Mouse (Mus musculus) limb, embryonic 14.5 days (tissue): ENCODE results near the gene Ttc27. TPM values are rescaled to one million over a fixed set of nuclear protein-coding genes. Genes with fewer than 3 reads are reported as not detected.

Source experiments
- ATAC-seq: fragments of 200-750 bp; cut with Nextera tagmentation; 2 replicates; pipeline ENCODE4 v1.8.0; 2017; ENCODE audit warnings: low read depth, moderate number of reproducible peaks, moderate TSS enrichment; ENCODE audit not compliant: low FRiP score
- DNase-seq: peaks from one replicate; pipeline ENCODE4 v3.0.0-alpha.2; 2015; ENCODE audit warnings: low spot score
- H3K27ac ChIP-seq: fragments of 300-500 bp; sonication (generic); replicated peaks from 2 replicates; pipeline ENCODE4 v1.5.1; 2014; ENCODE audit warnings: low read depth, mild to moderate bottlenecking, low read length, moderate library complexity, mixed read lengths
- H3K27me3 ChIP-seq: fragments of 300-500 bp; sonication (generic); 2 replicates; pipeline ENCODE4 v1.6.1; 2014; ENCODE audit warnings: low read length, mixed read lengths; ENCODE audit not compliant: control insufficient read depth, insufficient read depth
- H3K36me3 ChIP-seq: fragments of 300-500 bp; sonication (generic); 2 replicates; pipeline ENCODE4 v1.6.1; 2014; ENCODE audit warnings: mild to moderate bottlenecking, low read length, moderate library complexity, mixed read lengths; ENCODE audit not compliant: control insufficient read depth, insufficient read depth
- H3K4me1 ChIP-seq: fragments of 300-500 bp; sonication (generic); 2 replicates; pipeline ENCODE4 v1.6.1; 2014; ENCODE audit warnings: antibody characterized with exemption, low read length, mixed read lengths; ENCODE audit not compliant: control insufficient read depth, insufficient read depth
- H3K4me2 ChIP-seq: fragments of 300-500 bp; sonication (generic); replicated peaks from 2 replicates; pipeline ENCODE4 v1.6.1; 2014; ENCODE audit warnings: low read depth, mild to moderate bottlenecking, low read length, moderate library complexity; ENCODE audit not compliant: severe bottlenecking
- H3K4me3 ChIP-seq: fragments of 300-500 bp; sonication (generic); replicated peaks from 2 replicates; pipeline ENCODE4 v1.5.1; 2014; ENCODE audit warnings: low read length
- H3K9ac ChIP-seq: fragments of 300-500 bp; sonication (generic); 2 replicates; pipeline ENCODE4 v1.6.1; 2014; ENCODE audit warnings: mild to moderate bottlenecking, low read depth, low read length, moderate library complexity; ENCODE audit not compliant: severe bottlenecking
- H3K9me3 ChIP-seq: fragments of 300-500 bp; sonication (generic); 2 replicates; pipeline ENCODE4 v1.6.1; 2016; ENCODE audit warnings: low read length; ENCODE audit not compliant: control insufficient read depth
- POLR2A ChIP-seq: fragments of 200-500 bp; IDR thresholded peaks from 2 replicates; pipeline ENCODE4 v1.8.0; 2012; ENCODE audit warnings: inconsistent platforms, mild to moderate bottlenecking, moderate library complexity, borderline replicate concordance; ENCODE audit not compliant: insufficient read depth, insufficient read length; ENCODE audit errors: extremely low read depth
- WGBS: fragments of 180-500 bp; shearing (Covaris S2); extraction: QIAGEN DNeasy Blood & Tissue Kit; methylation state at CpG from one replicate; pipeline ENCODE4 v1.1.7; 2014; 5-methylcytosine and 5-hydroxymethylcytosine counted together
- polyA plus RNA-seq, 2 experiments: library from polyadenylated mRNA; depleted of rRNA in 1 of 2; stranded (reverse) in 1 of 2; unstranded in 1 of 2; fragments of >200 nt; fragmentation: Nextera tagmentation in 1 of 2; extraction: Ambion mirVana in 1 of 2; gene quantifications; 2 replicates each; pipeline versions ENCODE4 v1.2.1 to v1.2.3; 2012 to 2014

The Ttc27 gene
- polyA plus RNA-seq, 2 experiments, result 17.5 to 24.4 TPM

DNA sequence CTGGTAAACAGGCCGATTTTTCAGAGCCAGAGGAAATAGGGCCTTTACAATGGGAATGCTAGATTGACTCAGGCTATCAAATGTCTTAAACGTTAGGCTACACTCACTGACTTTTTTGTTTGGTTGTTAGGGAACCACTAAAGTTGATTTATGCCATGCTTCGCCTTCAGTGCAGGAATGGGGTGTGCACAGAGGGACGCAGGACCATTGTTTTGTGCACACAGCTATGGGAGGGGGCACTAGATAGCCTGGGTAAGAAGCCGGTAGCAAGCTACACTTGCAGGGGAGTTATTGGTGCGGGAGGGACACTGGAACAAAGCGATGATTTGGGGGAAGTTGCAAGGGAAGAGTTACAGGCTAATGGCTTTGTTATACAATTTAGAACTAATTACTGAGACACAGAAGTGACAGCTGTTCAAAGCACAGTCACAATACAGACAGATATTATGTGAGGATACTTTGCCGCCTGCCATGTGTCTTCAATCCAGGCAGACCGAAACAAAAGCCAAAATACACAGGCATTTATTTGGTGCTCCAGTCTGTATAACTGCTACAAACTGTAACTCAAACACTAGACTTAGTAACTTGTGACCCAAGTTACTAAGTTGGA, 86.9 kb downstream of the Ttc27 start:
- no peak overlapping the region for H3K27ac ChIP-seq
- TF ChIP-seq POLR2A, result no peak
- ATAC-seq (no peak), DNase-seq (no peak)
- no peak overlapping the region for H3K4me2 ChIP-seq
- no peaks in the 10 kb centered on the region for H3K27me3 ChIP-seq
- H3K4me3 ChIP-seq, result no peak overlapping the region
- H3K9me3 ChIP-seq, result no peaks in the 10 kb centered on the region
- 45% methylated on average over 9 of the region's 9 CpGs for WGBS
- peaks cover 9% of the 10 kb centered on the region for H3K4me1 ChIP-seq
- H3K36me3 ChIP-seq, result no peaks in the 10 kb centered on the region
- no peak overlapping the region for H3K9ac ChIP-seq

DNA sequence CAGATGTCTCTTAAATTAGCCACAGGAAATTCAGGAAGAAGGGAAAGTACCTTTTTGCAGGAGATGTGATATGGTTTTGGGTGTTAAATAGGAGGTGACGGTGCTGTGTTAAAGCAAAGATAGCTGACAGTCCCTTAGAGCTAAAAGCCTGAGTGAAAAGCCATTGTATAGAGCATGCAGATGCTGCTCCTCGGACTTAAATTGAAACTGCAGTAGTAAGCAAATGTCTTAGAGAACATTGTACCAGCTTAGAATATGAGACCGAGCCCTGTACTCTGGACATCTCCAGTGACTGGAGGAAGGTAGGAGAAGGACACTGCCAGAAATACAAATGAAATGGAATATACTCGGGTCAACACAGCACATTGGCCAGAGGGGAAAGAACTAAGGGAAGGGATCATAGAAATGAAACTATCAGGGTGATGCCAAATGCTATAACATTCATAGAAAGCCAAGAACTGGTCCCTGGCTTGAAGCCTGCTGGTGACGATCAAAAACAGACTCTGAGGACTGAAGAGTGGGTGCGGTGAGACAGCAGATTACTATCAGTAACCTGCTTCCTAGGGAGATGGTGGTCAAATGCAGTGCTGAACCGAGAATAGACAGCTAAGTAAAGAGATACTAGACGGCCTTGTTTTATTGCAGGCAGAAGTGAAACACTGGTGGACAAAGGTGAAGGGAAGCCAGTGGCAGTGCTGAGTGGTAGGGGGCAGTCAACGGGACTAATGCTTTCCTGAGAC, 90.1 kb downstream of the Ttc27 start:
- no peak overlapping the region for H3K4me3 ChIP-seq
- H3K27ac ChIP-seq, result no peak overlapping the region
- H3K36me3 ChIP-seq, result no peaks in the 10 kb centered on the region
- peaks cover 3% of the 10 kb centered on the region; the same call in 1 of the 2 replicates for H3K4me1 ChIP-seq
- ATAC-seq, result no peak
- H3K9me3 ChIP-seq, result no peaks in the 10 kb centered on the region
- 69% methylated on average over 9 of the region's 9 CpGs for WGBS
- H3K4me2 ChIP-seq, result no peak overlapping the region
- H3K9ac ChIP-seq, result no peak overlapping the region
- TF ChIP-seq POLR2A, result no peak
- no peak for DNase-seq
- H3K27me3 ChIP-seq, result no peaks in the 10 kb centered on the region

DNA sequence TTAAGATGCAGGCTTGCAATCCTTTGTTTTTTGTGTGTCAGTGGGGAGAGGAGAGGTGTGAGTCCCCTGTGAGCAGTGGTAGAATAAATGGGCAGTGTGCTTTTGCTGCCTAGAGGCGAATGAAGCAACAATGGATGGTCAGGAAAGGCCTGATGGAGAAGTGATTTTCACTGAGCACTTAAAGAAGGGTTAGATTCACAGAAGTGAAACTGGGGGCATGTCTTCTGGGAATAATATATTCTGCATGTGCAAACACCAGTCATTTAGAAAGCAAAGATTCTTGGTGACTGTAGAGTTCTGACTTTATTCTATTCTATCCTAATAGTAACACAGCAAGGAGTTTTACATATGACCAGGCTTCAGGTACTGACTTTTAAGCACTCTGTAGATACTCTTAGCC, 90.8 kb downstream of the Ttc27 start:
- ATAC-seq (no peak), DNase-seq (no peak)
- H3K4me2 ChIP-seq, result no peak overlapping the region
- H3K9me3 ChIP-seq, result no peaks in the 10 kb centered on the region
- no peak overlapping the region for H3K27ac ChIP-seq
- no peak overlapping the region for H3K9ac ChIP-seq
- no peaks in the 10 kb centered on the region for H3K36me3 ChIP-seq
- TF ChIP-seq POLR2A, result no peak
- H3K27me3 ChIP-seq, result no peaks in the 10 kb centered on the region
- H3K4me3 ChIP-seq, result no peak overlapping the region
- peaks cover 3% of the 10 kb centered on the region; the same call in 1 of the 2 replicates for H3K4me1 ChIP-seq
- 65% methylated on average over 1 of the region's 1 CpGs for WGBS

DNA sequence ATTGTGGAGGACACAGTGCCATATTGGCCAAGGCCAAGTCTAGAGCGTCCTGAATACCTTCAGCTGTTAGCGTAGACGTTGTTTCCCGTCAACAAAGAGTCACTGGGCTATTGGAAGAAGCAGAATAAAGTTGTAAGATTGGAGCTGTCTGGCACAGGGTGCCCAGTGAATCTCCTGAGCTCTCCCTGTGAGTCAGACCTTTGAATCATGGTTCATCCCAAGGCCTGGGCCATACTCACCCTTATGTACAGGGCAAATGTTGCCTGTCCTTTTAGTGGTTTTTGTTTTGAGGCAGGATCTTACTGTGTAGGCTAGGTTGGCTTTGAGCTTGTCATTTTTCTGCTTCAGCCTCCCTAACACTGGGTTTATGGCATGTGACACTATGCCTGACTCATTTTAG, 91.4 kb downstream of the Ttc27 start:
- ATAC-seq (no peak), DNase-seq (no peak)
- Histone ChIP-seq H3K36me3 (no peaks in the 10 kb centered on the region), H3K27ac (no peak overlapping the region), H3K4me3 (no peak overlapping the region), H3K9me3 (no peaks in the 10 kb centered on the region), H3K4me1 (peaks cover 3% of the 10 kb centered on the region; the same call in 1 of the 2 replicates), H3K9ac (no peak overlapping the region), H3K4me2 (no peak overlapping the region), H3K27me3 (no peaks in the 10 kb centered on the region)
- WGBS, result 88% methylated on average over 4 of the region's 4 CpGs
- TF ChIP-seq POLR2A, result no peak

DNA sequence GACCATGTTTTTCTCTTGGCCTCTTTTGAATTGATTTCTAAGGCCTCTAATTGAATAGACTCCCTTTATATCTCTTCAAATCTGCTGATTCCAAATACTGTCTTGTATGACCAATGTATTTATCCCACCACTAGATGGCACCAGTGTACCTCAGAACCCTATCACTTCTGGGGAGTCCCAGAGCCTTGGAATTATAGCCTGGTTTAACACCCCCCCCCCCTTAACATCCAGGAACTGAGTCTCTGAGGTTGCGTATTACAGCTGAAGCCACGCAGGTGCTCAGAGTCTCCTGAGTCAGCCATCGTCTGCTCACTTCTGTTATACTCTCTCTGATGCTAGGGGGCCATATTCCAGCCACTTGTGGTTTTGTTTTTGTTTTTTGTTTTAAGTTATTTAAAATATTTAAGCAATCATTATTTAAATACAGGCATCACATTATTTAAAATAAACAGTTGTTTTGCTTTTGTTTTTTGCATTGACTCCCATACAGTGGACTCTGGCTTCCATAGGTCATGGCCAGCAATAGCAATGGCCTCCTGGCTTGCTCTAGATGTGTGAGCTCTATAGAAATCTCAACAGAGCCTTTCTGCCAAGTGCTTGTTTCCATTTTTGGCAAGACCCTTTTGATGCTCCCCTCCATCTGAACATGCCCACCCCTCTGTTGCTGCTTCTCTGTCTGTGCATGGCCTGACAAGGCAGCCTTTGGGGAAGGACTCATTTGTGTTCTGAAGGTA, 93.5 kb downstream of the Ttc27 start:
- peak; percentile 80 for DNase-seq

More for the DNA sequence above, 93.5 kb downstream of the Ttc27 start:
- Histone ChIP-seq H3K27ac (no peak overlapping the region), H3K27me3 (no peaks in the 10 kb centered on the region), H3K9ac (no peak overlapping the region), H3K4me3 (no peak overlapping the region), H3K4me1 (peaks cover 3% of the 10 kb centered on the region; the same call in 1 of the 2 replicates), H3K9me3 (no peaks in the 10 kb centered on the region), H3K36me3 (no peaks in the 10 kb centered on the region), H3K4me2 (no peak overlapping the region)
- no peak for TF ChIP-seq POLR2A
- ATAC-seq, result peak; percentile 79
- WGBS, result 18% methylated on average over 3 of the region's 3 CpGs
